Mouse (Mus musculus) megakaryocyte, adult 5-6 weeks (primary cell): ENCODE results near the gene Ccdc173. TPM values are rescaled to one million over a fixed set of nuclear protein-coding genes. Genes with fewer than 3 reads are reported as not detected.

ENCODE experiments used
- ATAC-seq: 2 replicates; pipeline ENCODE4 v1.8.0; 2016; ENCODE audit warnings: mild to moderate bottlenecking, inconsistent platforms; ENCODE audit not compliant: poor library complexity, severe bottlenecking
- total RNA-seq, 2 experiments: library from RNA; stranded (forward) in 1 of 2; stranded (reverse) in 1 of 2; fragments of 153-499, 151-499 nt in 1 of 2; fragments of 221-1000, 200-1000 nt in 1 of 2; gene quantifications; 2 replicates each; pipeline versions ENCODE4 v1.2.3 to v1.2.4; 2015 to 2017

The Ccdc173 gene
- total RNA-seq, 2 experiments from 2014 or later, result 0.33 to 0.80 TPM

DNA sequence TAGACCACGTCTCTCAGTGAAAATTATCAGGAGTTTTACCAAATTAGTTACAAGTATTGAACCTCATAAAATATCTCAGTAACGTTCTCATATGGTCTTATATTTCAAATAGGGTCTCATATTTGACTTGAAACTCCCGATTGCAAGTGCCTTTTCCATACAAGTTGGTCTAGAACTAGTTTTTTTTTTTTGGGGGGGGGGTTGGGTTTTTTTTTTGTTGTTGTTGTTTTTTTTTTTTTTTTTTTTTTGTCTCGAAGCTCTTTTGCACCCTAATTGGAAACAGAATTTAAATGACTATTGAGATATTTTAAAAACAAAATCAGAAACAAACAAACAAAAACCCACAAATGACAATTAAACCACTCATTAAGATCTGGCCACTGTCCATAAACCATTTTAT, 1.3 kb upstream of the Ccdc173 start:
- ATAC-seq, result no peak

DNA sequence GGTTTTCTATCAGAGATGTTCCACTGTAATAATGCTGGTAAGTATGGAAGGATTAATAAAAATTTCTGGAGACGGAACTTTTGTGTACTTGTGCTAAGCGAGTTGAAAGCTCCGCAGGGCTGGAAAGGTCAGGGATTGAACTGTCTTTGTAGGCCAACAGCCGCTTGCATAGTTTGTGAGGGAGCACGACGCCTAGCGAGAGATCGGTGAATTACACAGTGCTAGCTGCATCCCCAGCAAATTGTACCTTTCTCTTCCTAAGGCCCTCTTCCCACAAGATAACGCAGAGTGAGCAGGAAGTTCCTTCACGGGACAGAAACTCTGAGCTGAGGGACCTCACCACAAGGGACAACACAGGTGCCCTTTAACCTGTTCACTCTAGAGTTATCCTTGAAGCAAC, 910 bp upstream of the Ccdc173 start:
- ATAC-seq, result peak; percentile 80

DNA sequence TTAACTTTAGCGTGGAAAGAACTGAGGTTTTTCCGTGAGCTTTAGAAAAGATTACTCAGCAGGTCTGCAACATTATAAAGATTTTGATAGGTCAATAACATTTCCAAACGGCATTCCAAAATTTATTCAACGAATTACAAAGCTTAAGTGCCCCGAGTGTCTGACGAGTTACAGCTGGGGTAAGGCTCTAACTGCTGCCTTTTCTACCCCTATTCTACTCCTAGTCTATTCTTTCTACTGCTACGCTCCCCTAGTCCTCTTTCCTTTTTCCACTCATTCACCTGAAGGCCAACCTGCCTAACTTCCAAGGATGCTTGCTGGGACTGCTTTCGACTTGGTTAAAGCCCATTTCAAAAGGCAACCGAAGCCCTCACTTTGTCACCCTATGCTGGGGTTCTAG, 401 bp downstream of the Ccdc173 start:
- ATAC-seq, result no peak

DNA sequence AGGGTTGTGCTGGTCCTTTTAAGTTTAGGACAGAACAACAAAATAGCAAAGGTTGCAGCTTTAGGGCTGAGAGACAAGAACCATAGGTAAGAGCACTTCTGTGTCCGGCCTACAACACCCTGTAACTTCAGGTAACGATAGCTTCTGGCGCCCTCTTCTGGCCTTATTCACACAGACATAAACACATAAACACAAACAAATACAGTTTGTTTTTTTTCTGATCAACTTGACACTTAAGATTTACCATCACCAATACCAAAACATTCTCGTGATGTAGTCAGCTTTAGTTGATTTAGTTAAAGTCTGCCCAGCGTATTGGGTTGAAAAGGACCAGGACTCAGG, 10.6 kb downstream of the Ccdc173 start:
- ATAC-seq, result peak; percentile 79

DNA sequence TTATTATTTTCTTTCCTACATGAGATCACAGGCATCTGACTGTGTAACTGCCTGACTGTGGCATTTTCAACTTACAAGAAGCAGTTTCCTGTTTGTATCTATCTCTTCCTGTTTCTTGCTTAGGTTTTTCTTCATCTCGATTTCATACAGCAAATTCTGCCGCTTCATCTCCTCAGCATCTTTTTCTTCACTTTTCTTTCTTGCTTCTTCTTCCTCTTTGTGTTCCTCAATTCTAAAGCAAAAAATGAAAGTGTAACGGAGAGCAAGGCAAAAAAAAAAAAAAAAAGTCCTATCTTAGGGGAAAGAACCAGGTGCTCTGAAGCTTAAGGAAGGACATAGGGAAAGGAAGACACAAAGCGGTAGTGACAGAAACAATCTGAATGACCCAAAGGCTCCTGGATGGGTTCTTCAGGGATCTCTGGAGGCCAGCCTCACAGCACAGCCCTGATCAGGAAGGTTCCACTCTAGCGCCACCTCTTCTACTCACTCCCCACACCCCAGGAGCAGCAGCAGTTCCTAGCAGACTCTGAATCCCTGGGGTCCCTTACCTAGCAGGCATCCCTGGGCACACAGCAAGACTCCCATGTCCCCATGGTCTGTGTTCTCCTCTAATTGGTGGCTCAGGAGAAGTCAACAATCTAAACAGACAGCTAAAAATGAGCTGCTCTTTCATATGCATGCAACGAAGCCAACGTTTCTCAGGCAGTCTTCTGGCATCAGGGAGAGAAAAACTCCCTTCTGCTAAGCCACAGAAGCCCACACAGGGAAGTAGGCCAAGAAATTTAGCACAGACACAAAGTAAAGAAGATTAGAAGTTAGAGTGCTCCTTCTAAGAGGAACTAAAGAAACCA, 11.2 kb downstream of the Ccdc173 start:
- ATAC-seq, result peak; percentile 62

DNA sequence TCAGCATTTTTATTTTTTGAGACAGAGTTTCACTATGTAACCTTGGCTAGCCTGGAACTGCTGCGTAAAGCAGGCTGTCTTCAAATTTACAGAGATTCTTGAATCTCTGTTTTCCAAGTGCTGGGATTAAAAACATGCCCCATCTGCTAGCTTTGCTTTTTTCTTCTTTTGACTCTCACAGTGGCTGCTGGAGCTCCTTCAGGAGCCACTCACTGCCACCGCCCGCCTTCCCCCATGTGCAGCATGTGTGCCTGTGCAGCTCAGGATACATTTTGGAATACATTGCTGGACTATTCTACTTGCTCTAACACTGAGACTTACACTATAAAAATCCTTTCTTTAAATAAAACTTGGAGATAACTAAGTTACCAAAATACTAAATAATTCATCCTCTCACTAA, 16.0 kb downstream of the Ccdc173 start:
- ATAC-seq, result no peak

DNA sequence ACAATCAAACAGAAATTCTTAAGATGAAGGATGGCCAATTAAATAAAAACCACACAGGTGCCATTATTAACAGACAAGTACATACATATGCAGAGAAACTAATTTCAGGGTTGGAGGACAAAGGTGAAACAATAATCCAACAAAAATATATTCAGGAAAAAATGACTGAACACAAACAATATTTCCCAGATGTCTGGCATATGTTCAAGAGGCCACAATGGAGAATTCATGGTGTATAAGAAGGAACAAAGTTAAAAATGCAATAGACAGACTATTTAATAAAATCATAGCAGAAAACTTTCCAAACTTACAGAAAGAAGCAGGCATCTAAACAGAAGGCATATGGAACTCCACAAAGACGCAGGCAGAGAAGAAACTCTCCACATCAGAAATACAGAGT, 24.7 kb downstream of the Ccdc173 start:
- no peak for ATAC-seq

DNA sequence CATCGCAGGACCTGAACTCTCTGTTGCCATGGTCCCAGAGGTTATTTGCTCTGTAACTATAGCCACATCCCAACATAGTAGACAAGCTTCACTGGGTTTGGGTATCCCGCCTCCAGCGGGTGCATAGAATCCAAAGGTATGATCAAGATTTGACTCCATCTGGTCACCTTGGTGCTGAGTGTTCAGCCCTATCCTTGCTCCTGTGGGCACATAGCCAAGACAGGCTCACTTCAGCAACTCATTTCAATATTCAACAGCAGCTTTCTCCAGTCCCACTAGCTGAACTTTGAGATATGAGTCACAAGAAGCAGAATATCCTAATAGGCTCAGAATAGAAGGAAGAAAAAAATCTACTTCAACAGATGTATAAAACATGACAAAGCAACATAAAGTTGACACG, 26.0 kb downstream of the Ccdc173 start:
- no peak for ATAC-seq

DNA sequence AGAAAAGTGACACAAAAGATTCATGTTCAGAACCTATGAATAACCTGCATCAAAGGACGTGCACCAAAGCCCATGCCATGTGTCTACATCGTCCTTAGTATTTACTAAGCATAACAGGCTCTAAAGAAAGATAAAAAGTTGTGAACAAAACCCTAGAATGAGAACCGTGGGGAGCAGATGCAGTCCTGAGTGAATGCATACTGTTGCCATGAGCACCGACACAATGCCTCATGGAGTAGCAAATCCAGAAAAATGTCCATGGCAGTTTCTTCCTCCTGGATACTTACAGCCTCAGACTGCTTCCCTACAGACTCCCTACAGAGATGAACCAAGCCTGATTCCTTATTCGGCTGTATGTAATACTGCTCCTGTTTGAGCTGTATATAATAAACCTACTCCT, 28.4 kb downstream of the Ccdc173 start:
- ATAC-seq, result no peak

DNA sequence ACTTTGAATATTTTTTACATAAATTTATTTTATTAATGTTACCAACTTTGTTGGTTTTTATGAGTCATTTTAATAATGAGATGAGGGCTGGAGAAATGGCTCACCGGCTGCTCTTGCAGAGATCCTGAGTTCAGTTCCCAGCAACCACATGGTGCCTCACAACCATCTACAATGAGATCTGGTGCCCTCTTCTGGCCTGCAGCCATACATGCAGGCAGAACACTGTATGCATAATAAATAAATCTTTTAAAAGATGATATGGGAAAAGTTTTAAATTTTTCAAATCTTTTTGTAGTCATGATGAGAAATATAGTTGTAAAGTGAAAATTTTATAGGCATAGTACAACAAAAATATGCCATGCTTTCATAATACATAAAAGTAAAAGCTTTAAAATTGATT, 44.3 kb downstream of the Ccdc173 start:
- ATAC-seq, result no peak

DNA sequence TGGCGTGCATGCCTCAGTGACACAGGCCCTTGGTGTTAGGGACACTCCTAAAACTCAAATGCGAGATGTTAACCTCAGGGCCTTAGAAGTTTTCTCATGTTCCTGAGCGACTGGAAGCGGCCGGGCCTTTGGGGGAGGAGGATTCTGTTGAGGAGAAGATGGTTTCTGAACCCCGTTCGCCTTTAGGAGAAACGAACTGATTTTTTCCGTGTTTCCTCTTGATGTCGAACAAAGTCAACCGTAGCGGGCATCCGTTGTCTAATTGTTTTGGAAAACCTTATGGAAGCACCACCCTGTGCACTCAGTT, 65.9 kb downstream of the Ccdc173 start:
- peak; percentile 3; the same call in 1 of the 2 replicates for ATAC-seq

DNA sequence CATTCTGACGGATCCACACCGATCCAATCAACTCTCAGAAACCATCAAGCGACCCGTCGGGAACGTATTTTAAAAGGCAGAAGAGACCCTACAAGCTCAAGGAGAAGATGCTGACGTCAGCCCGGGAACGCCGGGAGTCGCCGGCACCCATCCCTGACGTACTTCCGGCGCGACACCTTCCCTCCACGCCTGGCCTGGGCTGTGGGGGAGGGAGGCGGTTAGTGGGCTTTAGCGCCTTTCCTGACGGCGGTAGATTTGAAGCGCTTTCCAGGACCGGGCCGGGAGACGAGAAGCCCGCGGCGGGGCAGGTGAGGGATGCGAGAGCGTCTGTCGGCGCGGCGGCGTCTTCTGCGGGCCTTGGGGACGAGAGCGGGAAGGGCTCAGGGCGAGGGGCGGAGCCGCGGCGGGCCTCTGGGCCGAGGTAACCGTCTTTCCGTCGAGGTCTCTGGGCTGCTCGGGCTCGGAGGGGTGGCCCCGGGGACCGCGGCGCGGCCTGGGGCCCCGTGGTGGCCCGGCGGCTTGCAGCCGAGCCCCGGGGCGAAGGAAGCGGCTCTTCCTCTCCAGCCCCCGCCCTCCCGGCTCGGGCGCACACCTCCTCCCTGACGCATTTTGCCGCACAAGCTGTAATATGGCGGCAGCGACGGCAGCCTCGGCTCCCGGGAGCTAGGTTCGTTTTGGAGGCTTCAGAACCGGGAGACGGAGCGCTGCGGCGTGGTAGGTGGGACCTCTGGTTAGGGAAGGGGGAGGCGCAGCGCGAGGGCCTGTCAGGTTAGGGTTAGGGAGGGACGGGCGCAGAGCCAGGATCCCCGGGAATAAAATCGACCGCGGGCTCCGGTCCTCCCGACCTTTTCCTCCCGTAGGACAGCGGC, 66.5 kb downstream of the Ccdc173 start:
- peak; percentile 87 for ATAC-seq

DNA sequence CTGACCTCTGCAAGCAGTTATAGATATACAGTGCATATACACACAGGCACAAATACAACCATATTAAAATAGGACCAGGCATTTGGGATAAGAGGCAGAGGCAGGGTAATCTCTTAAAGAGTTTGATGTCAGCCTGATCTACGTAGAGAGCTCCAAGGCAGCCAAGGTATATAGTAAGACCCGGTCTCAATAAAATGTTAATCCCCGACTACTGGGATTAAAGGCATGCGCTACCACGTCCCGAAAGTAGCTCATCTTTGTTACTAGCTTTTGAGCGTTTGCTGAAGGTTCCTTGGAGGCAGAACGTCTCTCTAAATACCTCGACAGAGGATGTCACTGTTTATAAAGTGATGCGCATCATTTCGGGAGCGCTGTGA, 67.1 kb downstream of the Ccdc173 start, which contains the start of gene Ppig:
TSS of gene Ppig (plus strand) at position 273 of the 377 bp plus-strand sequence.
- no peak for ATAC-seq

DNA sequence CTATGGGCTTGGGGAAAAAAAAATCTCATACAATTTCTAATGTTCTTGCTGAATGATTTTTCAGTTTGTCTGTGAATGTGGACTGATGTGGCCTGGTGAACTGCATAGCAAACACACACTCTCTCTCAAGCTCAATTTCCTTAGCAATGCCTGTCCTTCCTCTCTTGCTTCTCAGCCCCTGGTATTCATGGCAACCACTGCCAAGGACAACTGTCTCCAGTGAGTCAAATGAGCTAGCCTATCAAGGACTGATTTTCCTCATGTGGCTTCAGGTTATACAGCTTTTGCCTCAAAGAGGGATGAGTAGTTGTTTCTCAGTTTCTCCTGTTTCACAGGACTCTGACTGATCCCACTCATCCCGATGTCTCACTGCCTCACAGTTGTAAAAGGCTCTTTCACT, 70.3 kb downstream of the Ccdc173 start:
- peak; percentile 2 for ATAC-seq

DNA sequence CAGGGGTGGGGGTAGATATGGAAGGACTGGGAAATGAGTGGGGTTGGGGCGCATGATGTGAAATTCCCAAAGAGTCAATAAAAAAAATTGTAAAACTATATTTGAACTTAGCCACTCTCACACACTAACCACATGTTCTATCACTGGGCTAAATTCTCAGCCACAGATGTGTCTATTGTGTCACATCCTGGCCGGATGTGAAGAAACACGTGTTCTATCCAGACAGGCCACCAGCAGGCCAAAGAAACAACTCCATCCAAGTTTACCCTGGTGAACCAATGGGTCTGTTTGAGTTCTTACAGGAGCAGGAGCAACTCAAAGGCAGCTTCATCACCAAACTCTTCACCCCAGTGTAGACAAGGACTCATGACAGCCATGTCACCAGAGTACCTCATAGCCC, 72.9 kb downstream of the Ccdc173 start:
- ATAC-seq, result peak; percentile 56

DNA sequence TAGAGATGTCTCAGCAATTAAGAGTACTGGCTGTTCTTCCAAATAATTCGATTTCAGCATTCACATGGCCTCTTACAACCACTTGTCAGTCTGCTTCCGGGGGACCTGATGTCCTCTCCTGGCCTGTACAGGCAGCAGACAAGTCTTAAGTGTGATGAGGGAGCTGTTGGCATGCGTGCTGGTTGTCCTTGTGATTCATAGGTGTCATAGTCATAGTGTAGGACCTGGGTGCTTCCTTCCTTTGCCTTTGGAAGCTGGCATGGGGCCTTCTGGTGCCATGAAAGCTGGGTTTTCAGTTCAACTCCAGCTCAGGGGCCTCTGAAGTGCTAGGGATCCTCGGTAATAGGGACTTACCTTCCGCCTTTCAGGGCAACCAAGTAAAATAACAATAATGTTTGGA, 75.2 kb downstream of the Ccdc173 start:
- no peak for ATAC-seq

DNA sequence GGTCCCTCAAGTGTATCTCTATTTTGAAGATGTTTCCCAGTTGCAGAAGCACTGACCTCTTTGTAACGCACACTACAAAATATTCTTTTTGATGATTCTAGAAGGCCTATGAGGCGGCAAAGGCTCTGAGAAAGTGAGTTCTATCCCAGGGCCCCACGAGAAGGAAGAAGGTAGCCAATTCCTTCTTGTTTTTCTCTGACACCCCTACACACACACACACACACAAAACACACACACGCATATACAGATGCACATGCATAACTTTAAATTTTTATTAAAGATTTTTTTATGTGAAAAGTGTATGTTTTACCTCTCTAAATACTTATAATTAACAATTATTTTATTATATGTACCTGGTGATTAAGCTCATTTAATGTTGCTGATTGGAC, 75.8 kb downstream of the Ccdc173 start:
- no peak for ATAC-seq

DNA sequence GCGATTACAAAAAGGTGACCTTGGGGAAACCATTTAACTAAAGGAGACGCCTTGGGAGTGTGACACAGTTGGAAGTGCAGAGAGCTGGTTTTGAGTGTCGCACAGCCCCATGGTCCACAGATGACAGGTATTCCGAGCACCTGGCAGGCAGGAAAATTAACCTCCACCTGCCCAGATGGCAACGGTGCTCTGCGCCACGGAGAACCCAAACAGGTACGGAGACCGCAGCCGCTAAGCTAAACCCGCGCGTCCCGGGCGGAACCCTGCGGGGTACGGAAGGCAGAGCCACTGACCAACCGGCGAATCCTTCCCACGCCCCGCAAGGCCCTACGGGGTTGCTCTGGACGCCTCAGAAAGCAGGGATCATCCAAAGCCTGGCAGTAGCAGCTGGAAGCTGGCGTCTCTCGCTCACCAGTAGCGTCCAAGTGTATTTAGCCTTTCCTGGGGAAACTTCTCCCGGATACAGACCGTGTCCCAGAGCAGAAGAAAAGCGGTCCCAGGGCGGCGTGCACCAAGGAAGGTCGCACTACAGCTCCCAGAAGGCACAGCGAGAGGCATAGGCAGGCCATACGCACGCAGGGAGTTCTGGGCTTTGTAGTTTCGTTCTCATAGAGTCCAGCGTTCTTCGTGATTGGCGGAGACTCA, 76.3 kb downstream of the Ccdc173 start, which contains the start of gene Fastkd1:
TSS of gene Fastkd1 (minus strand) at position 536 of the 645 bp plus-strand sequence.
- peak; percentile 97 for ATAC-seq

DNA sequence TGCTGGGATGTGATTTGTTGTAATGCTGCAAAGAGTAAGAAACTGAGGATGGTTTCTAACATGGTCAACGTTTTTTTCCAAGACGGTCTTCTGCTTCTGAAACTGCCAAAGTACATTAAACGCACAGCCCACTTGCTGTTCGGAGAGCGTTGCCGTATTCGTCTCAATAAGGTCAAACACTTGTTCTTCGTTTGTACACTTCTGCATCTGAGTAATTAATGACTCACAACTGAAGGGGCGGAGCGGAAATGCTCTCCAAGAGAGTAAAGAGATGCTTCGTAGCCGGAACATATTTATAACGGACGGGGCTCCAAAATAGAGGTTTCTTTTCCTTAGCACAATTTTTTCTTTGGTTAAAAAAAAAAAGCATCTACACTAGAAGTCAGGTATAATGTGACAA, 77.2 kb downstream of the Ccdc173 start:
- no peak for ATAC-seq
